Mouse (Mus musculus) common myeloid progenitor, adult 5-6 weeks (primary cell): ENCODE data around the gene Ndufaf2. TPM values are rescaled to one million over a fixed set of nuclear protein-coding genes. Genes with fewer than 3 reads are reported as not detected.

Experiments
- total RNA-seq: library from RNA; stranded (forward); fragments of 200-1000, 187-1606 nt; gene quantifications from 2 replicates; pipeline ENCODE4 v1.2.3, GENCODE M21; 2017

Gene Ndufaf2
- total RNA-seq, 1 experiment from 2014 or later, result 56.9 TPM

Other genes starting within 250 kb of the Ndufaf2 start
- 99.4 and 131 TPM in 2 replicates for gene Smim15, start 114.2 kb downstream of the Ndufaf2 start, total RNA-seq
- 13.0 and 19.3 TPM in 2 replicates for gene Ercc8, start 108 bp upstream of the Ndufaf2 start, total RNA-seq
- gene Elovl7, start 55.8 kb upstream of the Ndufaf2 start, total RNA-seq, result 0.05 and 3.7 TPM in 2 replicates
- 41.4 and 44.4 TPM in 2 replicates for gene Depdc1b, start 157.7 kb upstream of the Ndufaf2 start, total RNA-seq